Mouse (Mus musculus): Measurements from ENCODE around the gene Ugcg. TPM values are rescaled to one million over a fixed set of nuclear protein-coding genes. Genes with fewer than 3 reads are reported as not detected.
A peak's percentile ranks its signal among the peaks of the same experiment; 100 is the strongest.

The Ugcg gene
- 1 to 10 TPM; 7.8 to 8.7 TPM for total RNA-seq (2021)
- long read RNA-seq, experiment 1, full-length matches to known transcripts, result 2 of 4 reads
- long read RNA-seq, experiment 1, partial matches to known transcripts, result 0 of 4 reads
- long read RNA-seq, experiment 1, other reads (novel, unspliced or antisense), result 2 of 4 reads
- long read RNA-seq, experiment 2, full-length matches to known transcripts, result 7 of 10 reads
- long read RNA-seq, experiment 2, partial matches to known transcripts, result 0 of 10 reads
- long read RNA-seq, experiment 2, other reads (novel, unspliced or antisense), result 3 of 10 reads

GRCm38 (mm10) chr4:59188802-59189545 lies at the start of gene Ugcg:
Gene Ugcg (plus strand): TSS chr4:59189257.
- peak; percentile 83 for DNase-seq

- DNase-seq, result no peak
Measured at GRCm38 (mm10) chr4:59149043-59149442, 40.0 kb upstream of the Ugcg start.

GRCm38 (mm10) chr4:59150907-59151306 lies 38.1 kb upstream of the Ugcg start:
- no peak for DNase-seq

- no peak for DNase-seq
Measured at GRCm38 (mm10) chr4:59151953-59152352, 37.1 kb upstream of the Ugcg start.

- DNase-seq, result no peak
Measured at GRCm38 (mm10) chr4:59156897-59157592, 32.0 kb upstream of the Ugcg start.

- DNase-seq, result no peak
Measured at GRCm38 (mm10) chr4:59157654-59158053, 31.4 kb upstream of the Ugcg start.

- no peak for DNase-seq
Measured at GRCm38 (mm10) chr4:59160289-59160688, 28.8 kb upstream of the Ugcg start.

- no peak for DNase-seq
Measured at GRCm38 (mm10) chr4:59160959-59161670, 27.9 kb upstream of the Ugcg start.

- DNase-seq, result no peak
Measured at GRCm38 (mm10) chr4:59164034-59164433, 25.0 kb upstream of the Ugcg start.

GRCm38 (mm10) chr4:59167251-59167847 lies 21.7 kb upstream of the Ugcg start:
- no peak for DNase-seq

GRCm38 (mm10) chr4:59169981-59170380 lies 19.1 kb upstream of the Ugcg start:
- DNase-seq, result no peak

GRCm38 (mm10) chr4:59172616-59173015 lies 16.4 kb upstream of the Ugcg start:
- no peak for DNase-seq

- no peak for DNase-seq
Measured at GRCm38 (mm10) chr4:59173181-59173922, 15.7 kb upstream of the Ugcg start.

GRCm38 (mm10) chr4:59175003-59175402 lies 14.1 kb upstream of the Ugcg start:
- DNase-seq, result peak; percentile 44

- no peak for DNase-seq
Measured at GRCm38 (mm10) chr4:59175929-59176328, 13.1 kb upstream of the Ugcg start.

GRCm38 (mm10) chr4:59177566-59177965 lies 11.5 kb upstream of the Ugcg start:
- DNase-seq, result no peak

GRCm38 (mm10) chr4:59181320-59182271 lies 7.5 kb upstream of the Ugcg start:
- DNase-seq, result no peak

- DNase-seq, result no peak
Measured at GRCm38 (mm10) chr4:59185671-59186070, 3.4 kb upstream of the Ugcg start.

GRCm38 (mm10) chr4:59187289-59187688 lies 1.8 kb upstream of the Ugcg start:
- DNase-seq, result no peak

- DNase-seq, result no peak
Measured at GRCm38 (mm10) chr4:59188474-59188801, 619 bp upstream of the Ugcg start.
